Mouse (Mus musculus) limb, embryonic 10.5 days (tissue): Measurements from ENCODE around the gene Tmem60. TPM values are rescaled to one million over a fixed set of nuclear protein-coding genes. Genes with fewer than 3 reads are reported as not detected.

Source experiments
- DNase-seq: peaks from one replicate; pipeline ENCODE4 v3.0.0-alpha.2; 2017; ENCODE audit warnings: low spot score
- H3K27ac ChIP-seq: fragments of 300-500 bp; sonication (generic); 2 replicates; pipeline ENCODE4 v1.5.1; 2016; ENCODE audit warnings: mild to moderate bottlenecking
- H3K27me3 ChIP-seq: fragments of 300-500 bp; sonication (generic); 2 replicates; pipeline ENCODE4 v1.6.1; 2016; ENCODE audit warnings: low read depth, mild to moderate bottlenecking; ENCODE audit not compliant: poor library complexity, severe bottlenecking
- H3K36me3 ChIP-seq: fragments of 300-500 bp; sonication (generic); 2 replicates; pipeline ENCODE4 v1.6.1; 2016; ENCODE audit warnings: mild to moderate bottlenecking, moderate library complexity
- H3K4me1 ChIP-seq: fragments of 300-500 bp; sonication (generic); 2 replicates; pipeline ENCODE4 v1.6.1; 2016
- H3K4me3 ChIP-seq: fragments of 300-500 bp; sonication (generic); 2 replicates; pipeline ENCODE4 v1.5.1; 2016; ENCODE audit warnings: mild to moderate bottlenecking, moderate library complexity
- H3K9me3 ChIP-seq: fragments of 300-500 bp; sonication (generic); replicated peaks from 2 replicates; pipeline ENCODE4 v1.6.1; 2016; ENCODE audit warnings: mild to moderate bottlenecking
- WGBS: fragments of 180-500 bp; shearing (Covaris S2); methylation state at CpG from one replicate; pipeline ENCODE4 v1.1.7; 2016; 5-methylcytosine and 5-hydroxymethylcytosine counted together
- polyA plus RNA-seq: library from polyadenylated mRNA; unstranded; fragments of >200 nt; fragmentation: Nextera tagmentation; extraction: Ambion mirVana; gene quantifications from 2 replicates; pipeline ENCODE4 v1.2.1, GENCODE M21; 2016

The Tmem60 gene
- polyA plus RNA-seq = 45.2 and 49.9 TPM in 2 replicates

- peak within 1 kb of the TSS; percentile 97 for H3K27ac ChIP-seq
- peak within 1 kb of the TSS; percentile 88 for H3K4me3 ChIP-seq
- H3K9me3 ChIP-seq = no peaks in the 10 kb centered on the region
- H3K27me3 ChIP-seq = no peaks in the 10 kb centered on the region
- H3K36me3 ChIP-seq = peaks cover 15% of the 10 kb centered on the region
- peak; percentile 98 for DNase-seq
- WGBS = under 1% methylated on average over 81 of the region's 94 CpGs
- peaks cover 16% of the 10 kb centered on the region for H3K4me1 ChIP-seq
Measured at GRCm38 (mm10) chr5:20881915-20882800, at the start of gene Tmem60, which contains the start of gene Phtf2. Gene Tmem60 (plus strand): TSS chr5:20882191. Gene Phtf2 (minus strand): TSS chr5:20882124.

DNA sequence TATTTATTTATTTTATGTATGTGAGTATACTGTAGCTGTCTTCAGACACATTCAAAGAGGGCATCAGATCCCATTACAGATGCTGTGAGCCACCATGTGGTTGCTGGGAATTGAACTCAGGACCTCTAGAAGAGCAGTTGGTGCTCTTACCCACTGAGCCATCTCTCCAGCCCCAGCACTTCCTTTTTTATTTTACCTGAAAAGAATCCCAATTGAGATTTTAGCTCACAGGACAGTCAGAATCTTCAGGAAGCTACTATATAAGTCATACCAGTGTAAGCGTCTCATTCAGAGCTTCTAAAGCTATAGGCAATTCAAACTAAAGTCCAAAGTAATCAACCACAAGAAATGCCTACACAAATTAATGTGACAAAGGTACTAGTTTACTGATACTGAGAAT lies 47.6 kb upstream of the Tmem60 start:
- DNase-seq = no peak
- Histone ChIP-seq H3K4me1 (no peaks in the 10 kb centered on the region), H3K36me3 (0 out of 2 replicates have a peak, but pooled peaks cover 6% of the 10 kb centered on the region), H3K27ac (no peak overlapping the region), H3K4me3 (no peak overlapping the region), H3K9me3 (no peaks in the 10 kb centered on the region), H3K27me3 (no peaks in the 10 kb centered on the region)
- WGBS = 95% methylated on average over 1 of the region's 1 CpGs

- Histone ChIP-seq H3K27me3 (no peaks in the 10 kb centered on the region), H3K36me3 (0 out of 2 replicates have a peak, but pooled peaks cover 6% of the 10 kb centered on the region), H3K9me3 (no peaks in the 10 kb centered on the region), H3K4me1 (peaks cover 12% of the 10 kb centered on the region), H3K27ac (no peak overlapping the region), H3K4me3 (no peak overlapping the region)
- DNase-seq = no peak
- WGBS = 92% methylated on average over 1 of the region's 1 CpGs
Measured at GRCm38 (mm10) chr5:20837082-20837481, 44.9 kb upstream of the Tmem60 start.

DNA sequence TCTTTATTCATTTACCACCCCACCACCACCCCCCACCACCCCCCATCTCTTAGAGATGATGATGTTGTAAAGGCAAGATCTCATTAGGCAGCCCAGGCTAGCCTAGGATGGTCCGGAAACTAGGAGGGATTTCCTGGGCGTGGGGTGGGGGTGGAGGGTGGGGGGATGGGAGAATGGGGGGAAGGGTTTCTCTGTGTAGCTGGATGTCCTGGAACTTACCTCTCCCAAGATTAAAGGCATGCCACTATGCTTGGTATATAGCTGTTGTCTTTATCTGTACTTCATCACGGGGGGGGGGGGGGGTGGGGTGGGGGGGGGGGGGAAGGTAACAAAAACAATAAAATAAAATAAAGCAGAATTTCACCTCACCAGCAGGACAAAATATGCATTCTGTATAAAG lies 38.6 kb upstream of the Tmem60 start:
- Histone ChIP-seq H3K36me3 (no peaks in the 10 kb centered on the region), H3K9me3 (no peaks in the 10 kb centered on the region), H3K27me3 (no peaks in the 10 kb centered on the region), H3K4me3 (no peak overlapping the region), H3K4me1 (peaks cover 22% of the 10 kb centered on the region), H3K27ac (no peak overlapping the region)
- DNase-seq = no peak
- WGBS = 60% methylated on average over 2 of the region's 3 CpGs

DNA sequence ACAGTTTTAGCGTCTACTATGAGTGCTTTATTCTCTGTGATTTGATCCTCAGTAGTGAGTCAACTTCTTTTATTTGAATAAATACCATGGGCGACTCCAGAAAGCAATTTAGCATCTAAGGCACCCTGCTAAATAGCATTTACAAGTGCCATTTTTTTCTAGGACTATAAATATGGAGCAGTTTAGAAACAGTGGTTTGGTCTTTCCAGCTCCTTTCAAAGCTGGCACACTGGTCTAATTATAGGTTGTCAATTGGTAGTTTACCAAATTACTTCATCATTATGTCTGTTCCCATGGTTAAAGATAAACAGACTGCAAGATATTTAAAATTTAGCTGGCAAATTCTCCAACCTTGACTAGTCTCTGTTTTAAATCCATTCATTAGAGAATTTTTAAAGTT lies 38.2 kb upstream of the Tmem60 start:
- no peaks in the 10 kb centered on the region for H3K36me3 ChIP-seq
- WGBS = 57% methylated on average over 2 of the region's 2 CpGs
- no peak overlapping the region for H3K27ac ChIP-seq
- no peak for DNase-seq
- H3K4me1 ChIP-seq = peaks cover 22% of the 10 kb centered on the region
- no peaks in the 10 kb centered on the region for H3K9me3 ChIP-seq
- no peaks in the 10 kb centered on the region for H3K27me3 ChIP-seq
- no peak overlapping the region for H3K4me3 ChIP-seq

- Histone ChIP-seq H3K4me1 (peaks cover 10% of the 10 kb centered on the region), H3K4me3 (no peak overlapping the region), H3K9me3 (no peaks in the 10 kb centered on the region), H3K27me3 (no peaks in the 10 kb centered on the region), H3K36me3 (no peaks in the 10 kb centered on the region), H3K27ac (no peak overlapping the region)
- 96% methylated on average over 2 of the region's 2 CpGs for WGBS
- DNase-seq = no peak
Measured at GRCm38 (mm10) chr5:20847010-20847409, 35.0 kb upstream of the Tmem60 start.

DNA sequence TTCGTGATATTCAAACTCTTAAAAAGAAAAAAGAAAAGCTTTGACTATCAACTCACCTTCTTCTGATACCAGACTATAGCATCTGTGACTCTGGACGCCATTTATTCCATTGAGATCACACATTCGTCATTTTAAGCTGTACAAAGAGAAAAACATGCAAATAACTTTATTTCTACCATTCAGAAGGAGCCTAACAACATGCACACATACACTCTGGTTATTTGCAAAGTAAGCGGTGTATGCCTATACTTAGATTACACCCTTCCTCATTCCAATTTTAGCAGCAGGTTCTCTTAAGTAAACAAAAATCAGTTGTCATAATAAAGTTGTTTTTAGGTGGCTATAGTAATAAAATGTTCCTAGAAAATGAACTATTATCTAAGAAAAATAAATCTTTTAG lies 26.9 kb upstream of the Tmem60 start:
- H3K36me3 ChIP-seq = peaks cover 13% of the 10 kb centered on the region
- H3K27me3 ChIP-seq = no peaks in the 10 kb centered on the region
- H3K9me3 ChIP-seq = no peaks in the 10 kb centered on the region
- WGBS = 90% methylated on average over 4 of the region's 4 CpGs
- no peak for DNase-seq
- no peaks in the 10 kb centered on the region for H3K4me1 ChIP-seq
- no peak overlapping the region for H3K27ac ChIP-seq
- no peak overlapping the region for H3K4me3 ChIP-seq

- no peak for DNase-seq
- Histone ChIP-seq H3K27ac (no peak overlapping the region), H3K4me1 (no peaks in the 10 kb centered on the region), H3K4me3 (no peak overlapping the region), H3K9me3 (no peaks in the 10 kb centered on the region), H3K36me3 (peaks cover 10% of the 10 kb centered on the region), H3K27me3 (no peaks in the 10 kb centered on the region)
- 93% methylated on average over 2 of the region's 2 CpGs for WGBS
Measured at GRCm38 (mm10) chr5:20858404-20858803, 23.6 kb upstream of the Tmem60 start.

DNA sequence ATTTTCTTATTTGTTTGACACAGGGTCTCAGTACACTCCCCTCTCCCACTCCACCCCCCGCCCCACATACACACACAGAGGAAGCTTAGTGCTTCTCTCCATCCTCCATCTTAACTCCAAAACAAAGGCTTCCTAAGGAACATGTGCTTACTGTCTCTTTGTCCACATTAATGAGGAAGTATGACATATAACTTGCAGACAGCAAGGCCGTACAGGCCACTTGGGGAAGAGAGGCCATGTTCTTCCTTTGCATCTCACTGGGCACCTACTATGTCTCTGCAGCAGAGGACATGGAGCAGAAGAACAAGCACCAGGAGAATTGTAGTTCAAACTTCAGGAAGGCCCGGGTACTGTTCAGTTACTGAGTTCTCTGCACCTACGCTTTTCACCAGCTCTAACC lies 21.4 kb upstream of the Tmem60 start:
- Histone ChIP-seq H3K4me1 (no peaks in the 10 kb centered on the region), H3K9me3 (no peaks in the 10 kb centered on the region)

GRCm38 (mm10) chr5:20861901-20862300 lies 20.1 kb upstream of the Tmem60 start:
- H3K9me3 ChIP-seq = no peaks in the 10 kb centered on the region
- WGBS = 92% methylated on average over 2 of the region's 2 CpGs
- no peak overlapping the region for H3K4me3 ChIP-seq
- no peak overlapping the region for H3K27ac ChIP-seq
- H3K27me3 ChIP-seq = no peaks in the 10 kb centered on the region
- no peaks in the 10 kb centered on the region for H3K4me1 ChIP-seq
- H3K36me3 ChIP-seq = peaks cover 7% of the 10 kb centered on the region
- DNase-seq = no peak

More for the DNA sequence above, 21.4 kb upstream of the Tmem60 start:
- H3K36me3 ChIP-seq = peaks cover 7% of the 10 kb centered on the region
- H3K27ac ChIP-seq = no peak overlapping the region
- no peak for DNase-seq
- H3K27me3 ChIP-seq = no peaks in the 10 kb centered on the region
- no peak overlapping the region for H3K4me3 ChIP-seq
- 92% methylated on average over 4 of the region's 4 CpGs for WGBS

- Histone ChIP-seq H3K27me3 (no peaks in the 10 kb centered on the region), H3K9me3 (no peaks in the 10 kb centered on the region), H3K4me1 (no peaks in the 10 kb centered on the region), H3K27ac (no peak overlapping the region), H3K36me3 (peaks cover under 1% of the 10 kb centered on the region), H3K4me3 (no peak overlapping the region)
- DNase-seq = no peak
- 83% methylated on average over 4 of the region's 4 CpGs for WGBS
Measured at GRCm38 (mm10) chr5:20864216-20864969, 17.6 kb upstream of the Tmem60 start.

DNA sequence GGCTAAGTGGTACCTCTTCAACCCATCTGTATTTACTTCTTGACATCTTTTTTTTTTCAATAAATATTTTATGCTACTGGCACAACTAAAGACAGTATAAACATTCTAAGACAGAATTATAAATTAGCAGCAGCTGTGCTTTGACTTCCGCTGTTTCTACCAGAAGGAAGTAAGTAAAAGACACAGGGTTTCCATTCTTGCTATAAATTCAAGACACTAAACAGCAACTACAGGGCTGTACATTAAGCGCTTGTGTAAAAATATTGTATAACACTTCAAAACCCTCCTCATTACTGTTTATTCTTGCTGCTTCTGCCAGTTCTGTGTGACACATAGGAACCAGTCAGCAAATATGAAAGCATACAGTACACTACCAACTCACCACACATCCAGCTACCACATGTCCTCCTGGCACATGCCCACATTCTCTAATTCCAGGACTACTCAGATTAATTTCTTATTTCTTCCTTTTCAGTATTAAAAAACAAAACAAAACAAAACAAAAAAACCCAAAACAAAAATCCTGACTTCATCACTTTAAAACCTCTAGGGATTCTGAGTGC lies 16.7 kb upstream of the Tmem60 start:
- DNase-seq = no peak
- Histone ChIP-seq H3K36me3 (no peaks in the 10 kb centered on the region), H3K4me3 (no peak overlapping the region), H3K9me3 (no peaks in the 10 kb centered on the region), H3K27ac (no peak overlapping the region), H3K4me1 (no peaks in the 10 kb centered on the region), H3K27me3 (no peaks in the 10 kb centered on the region)
- 93% methylated on average over 2 of the region's 2 CpGs for WGBS

GRCm38 (mm10) chr5:20873146-20873545 lies 8.8 kb upstream of the Tmem60 start:
- no peak for DNase-seq
- Histone ChIP-seq H3K9me3 (no peaks in the 10 kb centered on the region), H3K4me1 (no peaks in the 10 kb centered on the region), H3K27ac (no peak overlapping the region), H3K36me3 (no peaks in the 10 kb centered on the region), H3K4me3 (no peak overlapping the region), H3K27me3 (no peaks in the 10 kb centered on the region)
- 90% methylated on average over 1 of the region's 1 CpGs for WGBS
